Mouse (Mus musculus): ENCODE results near the gene Mrpl49. TPM values are rescaled to one million over a fixed set of nuclear protein-coding genes. Genes with fewer than 3 reads are reported as not detected.
"Not testable (repeated sequence)": the region's sequence is repeated elsewhere in the genome, so short reads cannot be mapped to it uniquely, and the experiment has no call there.

Gene Mrpl49
- polyA plus RNA-seq, 1 experiment from 2014 or later, result 80.2 TPM

DNA sequence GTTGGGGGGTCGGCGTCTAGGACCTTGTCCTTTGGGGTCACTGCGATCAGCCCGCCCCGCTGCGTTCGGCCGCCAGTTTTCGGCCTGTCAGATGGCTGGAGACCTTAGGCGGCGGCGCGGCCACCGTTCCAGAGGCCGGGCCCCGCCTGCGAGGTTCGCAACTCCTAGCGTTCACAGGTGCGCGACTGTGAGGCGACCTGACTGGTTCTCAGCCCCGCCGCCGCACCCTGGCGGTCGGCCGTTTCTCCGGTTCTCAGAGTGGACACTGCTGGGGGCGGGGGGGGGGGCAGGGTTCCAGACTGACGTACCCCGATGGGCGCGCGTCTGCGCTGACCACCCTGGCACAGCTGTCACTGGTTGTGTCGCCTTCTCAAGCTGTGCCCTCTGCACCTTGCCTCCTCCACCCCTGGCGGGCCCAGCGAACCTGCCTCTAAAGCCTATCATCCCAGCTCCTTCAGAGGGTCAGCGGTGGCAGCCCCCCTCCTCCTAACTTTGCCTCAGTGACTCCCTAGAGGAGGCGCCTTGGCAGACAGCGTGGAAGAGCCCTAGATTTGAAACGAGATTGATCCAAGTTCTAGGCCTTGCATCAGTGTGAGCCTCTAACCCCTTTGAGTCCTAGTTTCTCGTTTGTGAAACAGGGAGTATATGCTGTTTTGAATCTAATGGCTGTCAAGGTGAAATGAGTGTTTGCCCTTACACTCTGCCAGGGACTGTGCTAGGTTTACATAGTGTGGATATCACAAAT is 10.3 kb downstream of the Mrpl49 start:
- peak; percentile 7; the same call in 1 of the 2 replicates for TF ChIP-seq CTCF (IDR thresholded peaks at IDR 0.05; ENCODE audit: low read depth)
- H3K4me1 ChIP-seq (ENCODE audit: insufficient read depth), result peaks cover 6% of the 10 kb centered on the region; the same call in 1 of the 2 replicates
- peak overlapping the region; percentile 94 for H3K4me3 ChIP-seq (ENCODE audit: low read depth, low read length)
- 1% methylated on average over 44 of the region's 44 CpGs for WGBS
- peak overlapping the region; percentile 99 for H3K27ac ChIP-seq (ENCODE audit: low read depth)
- peak overlapping the region; percentile 92 for H3K9ac ChIP-seq
- H3K27me3 ChIP-seq (ENCODE audit: insufficient read depth, low read length), result no peaks in the 10 kb centered on the region
- DNase-seq (no peak), ATAC-seq (ENCODE audit: insufficient read depth) (peak; percentile 11)
- peaks cover 45% of the 10 kb centered on the region for H3K36me3 ChIP-seq (ENCODE audit: insufficient read depth)
- H3K4me2 ChIP-seq, result peak overlapping the region; percentile 78
- H3K9me3 ChIP-seq (ENCODE audit: low read depth, low read length), result no peaks in the 10 kb centered on the region

DNA sequence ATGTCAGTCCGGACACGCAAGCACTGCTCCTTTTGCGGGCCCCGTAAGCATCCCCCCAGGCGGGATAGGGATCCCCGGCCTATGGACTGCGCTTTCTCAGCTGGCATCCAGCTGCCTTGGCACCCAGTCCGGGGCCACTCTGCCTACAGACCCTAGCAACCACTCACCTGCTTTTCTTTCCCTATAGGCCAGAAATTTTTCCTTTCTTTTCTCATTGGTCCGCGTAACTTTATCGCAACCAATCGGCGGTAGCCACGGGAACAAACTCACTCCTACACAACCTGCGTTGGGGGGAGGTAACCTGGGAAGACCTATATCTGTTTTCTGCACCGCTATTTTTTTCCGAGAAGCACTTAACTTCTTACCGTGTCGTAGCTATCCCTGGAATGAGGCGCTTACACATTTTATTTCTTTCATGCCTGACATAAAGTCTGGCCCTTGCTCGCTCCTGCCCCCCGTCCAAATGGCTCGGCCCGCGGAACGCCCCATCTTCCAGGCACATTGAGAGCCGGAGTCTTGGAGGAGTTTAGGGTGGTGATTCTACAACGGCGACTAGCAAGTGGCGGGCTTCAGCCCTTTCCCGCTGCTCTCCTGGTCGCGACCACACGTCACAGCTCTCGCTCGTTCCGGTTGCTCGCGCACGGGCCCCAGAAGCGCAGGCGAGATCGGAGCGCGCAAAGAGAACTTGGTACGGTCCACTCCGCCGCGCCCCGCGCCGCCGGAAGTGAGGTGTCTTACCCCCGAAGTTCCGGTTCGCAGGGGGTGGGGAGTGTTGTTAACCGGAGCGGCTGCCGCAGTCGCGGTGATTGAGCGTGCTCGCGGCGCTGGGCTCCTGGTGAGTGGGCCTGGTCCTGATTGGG is 11.1 kb downstream of the Mrpl49 start, which contains the start of gene Syvn1:
Gene Syvn1 (plus strand): TSS at position 283 of the 860 bp plus-strand sequence.
- peak within 1 kb of the TSS; percentile 78 for H3K4me2 ChIP-seq
- no peaks in the 10 kb centered on the region for H3K27me3 ChIP-seq (ENCODE audit: insufficient read depth, low read length)
- peak within 1 kb of the TSS; percentile 94 for H3K4me3 ChIP-seq (ENCODE audit: low read depth, low read length)
- H3K36me3 ChIP-seq (ENCODE audit: insufficient read depth), result peaks cover 37% of the 10 kb centered on the region
- H3K27ac ChIP-seq (ENCODE audit: low read depth), result peak within 1 kb of the TSS; percentile 99
- ATAC-seq (ENCODE audit: insufficient read depth) (peak; percentile 91), DNase-seq (peak; percentile 97)
- under 1% methylated on average over 65 of the region's 65 CpGs for WGBS
- TF ChIP-seq CTCF (IDR thresholded peaks at IDR 0.05; ENCODE audit: low read depth), result no peak
- peaks cover 6% of the 10 kb centered on the region; the same call in 1 of the 2 replicates for H3K4me1 ChIP-seq (ENCODE audit: insufficient read depth)
- H3K9ac ChIP-seq, result peak within 1 kb of the TSS; percentile 92
- no peaks in the 10 kb centered on the region for H3K9me3 ChIP-seq (ENCODE audit: low read depth, low read length)

DNA sequence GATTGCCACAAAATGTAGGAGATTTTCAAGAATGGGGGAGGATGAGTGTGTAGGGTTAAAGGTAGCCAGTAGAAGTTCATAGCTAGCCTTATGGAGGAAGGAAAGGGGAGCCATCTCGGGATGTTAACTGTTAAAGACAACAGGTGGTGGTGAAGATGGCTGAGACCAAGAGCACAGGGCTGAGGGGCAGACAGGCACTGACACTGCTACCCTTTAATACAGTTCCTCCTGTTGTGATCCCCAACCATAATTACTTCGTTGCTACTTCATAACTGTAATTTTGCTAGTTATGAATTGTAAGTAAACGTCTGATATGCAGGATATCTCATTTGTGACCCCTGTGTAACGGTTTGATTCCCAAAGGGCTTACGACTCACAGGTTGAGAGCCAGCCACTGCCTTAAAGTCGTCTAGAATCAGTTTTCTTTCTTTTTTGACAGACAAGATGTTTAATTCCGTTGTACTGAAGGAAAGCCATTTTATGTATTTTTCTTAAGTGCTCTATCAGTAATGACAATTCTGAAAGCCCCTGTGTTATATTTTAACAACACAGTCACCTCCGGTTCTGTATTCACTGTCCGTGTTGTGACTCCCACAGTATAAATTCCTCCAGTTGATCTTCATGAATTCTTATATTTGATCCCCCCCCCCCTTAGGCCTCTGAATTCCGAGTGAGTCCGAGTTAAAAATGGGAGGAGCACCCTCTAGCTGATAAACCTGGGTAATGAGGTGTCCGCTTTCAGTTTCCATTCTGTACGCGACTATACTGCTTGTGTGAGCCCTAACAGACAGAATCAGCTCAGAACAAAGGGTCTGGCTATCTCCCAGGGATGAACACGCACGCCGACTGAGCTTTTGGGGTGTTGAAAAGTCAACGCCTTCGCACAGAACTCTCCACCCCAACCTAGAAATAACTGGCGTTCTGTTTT is 12.0 kb downstream of the Mrpl49 start:
- H3K27me3 ChIP-seq (ENCODE audit: insufficient read depth, low read length), result no peaks in the 10 kb centered on the region
- peaks cover 6% of the 10 kb centered on the region; the same call in 1 of the 2 replicates for H3K4me1 ChIP-seq (ENCODE audit: insufficient read depth)
- ATAC-seq (ENCODE audit: insufficient read depth) (peak; percentile 29; the same call in 1 of the 2 replicates), DNase-seq (peak; percentile 70)
- TF ChIP-seq CTCF (IDR thresholded peaks at IDR 0.05; ENCODE audit: low read depth), result no peak
- peak overlapping the region; percentile 78 for H3K4me2 ChIP-seq
- WGBS, result 14% methylated on average over 20 of the region's 20 CpGs
- H3K9me3 ChIP-seq (ENCODE audit: low read depth, low read length), result no peaks in the 10 kb centered on the region
- peaks cover 28% of the 10 kb centered on the region for H3K36me3 ChIP-seq (ENCODE audit: insufficient read depth)
- peak overlapping the region; percentile 92 for H3K9ac ChIP-seq
- H3K4me3 ChIP-seq (ENCODE audit: low read depth, low read length), result peak overlapping the region; percentile 94
- peak overlapping the region; percentile 99 for H3K27ac ChIP-seq (ENCODE audit: low read depth)

DNA sequence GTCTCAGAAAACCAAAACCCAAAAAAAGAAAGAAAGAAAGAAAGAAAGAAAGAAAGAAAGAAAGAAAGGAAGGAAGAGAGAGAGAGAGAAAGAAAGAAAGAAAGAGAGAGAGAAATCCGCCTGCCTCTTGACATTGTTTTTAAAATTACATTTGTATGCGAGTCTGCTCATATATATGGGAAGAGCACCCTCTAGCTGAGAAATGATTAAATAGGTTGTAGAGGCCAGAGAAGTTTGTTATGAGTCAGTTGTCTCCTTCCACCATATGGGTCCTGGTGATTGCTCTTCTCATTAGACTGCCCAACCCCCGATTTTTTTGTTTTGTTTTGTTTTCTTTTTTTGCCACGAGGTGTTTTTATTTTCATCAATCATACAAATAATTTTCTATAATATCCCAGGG is 13.5 kb downstream of the Mrpl49 start:
- not testable (repeated sequence) for ATAC-seq (ENCODE audit: insufficient read depth); H3K9ac ChIP-seq; H3K27ac ChIP-seq (ENCODE audit: low read depth); H3K27me3 ChIP-seq (ENCODE audit: insufficient read depth, low read length); H3K4me1 ChIP-seq (ENCODE audit: insufficient read depth); H3K4me3 ChIP-seq (ENCODE audit: low read depth, low read length); H3K9me3 ChIP-seq (ENCODE audit: low read depth, low read length); H3K4me2 ChIP-seq
- peaks cover 13% of the 10 kb centered on the region for H3K36me3 ChIP-seq (ENCODE audit: insufficient read depth)
- 42% methylated on average over 4 of the region's 4 CpGs for WGBS
- TF ChIP-seq CTCF (IDR thresholded peaks at IDR 0.05; ENCODE audit: low read depth), result peak; percentile 52
- DNase-seq, result peak; percentile 79

DNA sequence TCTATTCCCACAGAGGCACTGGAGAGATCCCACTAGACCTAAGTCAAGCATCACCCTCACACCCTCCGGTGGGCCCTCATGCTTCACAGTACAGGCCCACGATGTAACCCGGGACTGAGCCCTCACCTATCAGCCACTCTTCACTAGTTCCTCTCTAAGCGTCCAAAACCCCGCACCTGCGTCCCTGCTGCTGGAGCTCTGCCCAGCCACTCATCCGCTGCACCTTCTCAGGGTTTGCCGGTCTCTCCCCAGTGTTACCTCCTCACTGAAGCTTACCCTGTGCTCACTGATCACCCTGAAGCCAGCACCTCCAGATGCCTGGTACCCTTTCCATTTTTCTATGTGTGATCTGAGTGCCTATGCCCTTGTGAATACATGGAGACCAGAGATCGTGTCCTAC is 15.3 kb downstream of the Mrpl49 start:
- 77% methylated on average over 9 of the region's 9 CpGs for WGBS
- no peak for ATAC-seq (ENCODE audit: insufficient read depth)
- Histone ChIP-seq H3K4me3 (ENCODE audit: low read depth, low read length) (no peak overlapping the region), H3K27ac (ENCODE audit: low read depth) (no peak overlapping the region), H3K9ac (no peak overlapping the region), H3K9me3 (ENCODE audit: low read depth, low read length) (no peaks in the 10 kb centered on the region), H3K36me3 (ENCODE audit: insufficient read depth) (no peaks in the 10 kb centered on the region), H3K4me1 (ENCODE audit: insufficient read depth) (no peaks in the 10 kb centered on the region; the same call in 1 of the 2 replicates), H3K27me3 (ENCODE audit: insufficient read depth, low read length) (no peaks in the 10 kb centered on the region), H3K4me2 (no peak overlapping the region)
- no peak for DNase-seq
- no peak for TF ChIP-seq CTCF (IDR thresholded peaks at IDR 0.05; ENCODE audit: low read depth)

DNA sequence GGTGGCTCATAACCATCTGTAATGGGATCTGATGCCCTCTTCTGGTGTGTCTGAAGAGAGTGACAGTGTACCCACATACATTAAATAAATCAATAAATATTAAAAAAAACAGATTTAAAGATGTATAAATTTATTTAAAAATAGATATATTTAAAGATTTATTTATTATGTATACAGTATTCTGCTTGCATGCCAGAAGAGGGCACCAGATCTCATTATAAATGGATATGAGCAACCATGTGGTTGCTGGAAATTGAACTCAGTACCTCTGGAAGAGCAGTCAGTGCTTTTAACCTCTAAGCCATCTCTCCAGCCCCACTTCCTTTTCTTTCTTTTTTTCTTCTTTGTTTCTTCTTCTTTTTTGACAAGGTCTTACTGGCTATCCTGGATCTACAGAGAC is 17.6 kb downstream of the Mrpl49 start:
- H3K36me3 ChIP-seq (ENCODE audit: insufficient read depth), result no peaks in the 10 kb centered on the region
- no peaks in the 10 kb centered on the region for H3K4me1 ChIP-seq (ENCODE audit: insufficient read depth)
- H3K9me3 ChIP-seq (ENCODE audit: low read depth, low read length), result no peaks in the 10 kb centered on the region
- H3K4me3 ChIP-seq (ENCODE audit: low read depth, low read length), result no peak overlapping the region
- no peak for ATAC-seq (ENCODE audit: insufficient read depth)
- no peak overlapping the region for H3K9ac ChIP-seq
- H3K27me3 ChIP-seq (ENCODE audit: insufficient read depth, low read length), result no peaks in the 10 kb centered on the region
- no peak overlapping the region for H3K4me2 ChIP-seq
- no peak for DNase-seq
- 0 out of 2 replicates have a peak, but pooled peaks have one; percentile 15 for TF ChIP-seq CTCF (IDR thresholded peaks at IDR 0.05; ENCODE audit: low read depth)
- H3K27ac ChIP-seq (ENCODE audit: low read depth), result no peak overlapping the region
